Mouse (Mus musculus) hindbrain, postnatal 0 days (tissue): ENCODE results near the gene Maml1. TPM values are rescaled to one million over a fixed set of nuclear protein-coding genes. Genes with fewer than 3 reads are reported as not detected.

Experiments
- ATAC-seq: fragments of 200-750 bp; cut with Nextera tagmentation; 2 replicates; pipeline ENCODE4 v1.8.0; 2017; ENCODE audit warnings: mild to moderate bottlenecking, moderate TSS enrichment, moderate library complexity
- DNase-seq: peaks from one replicate; pipeline ENCODE4 v3.0.0-alpha.2; 2015; ENCODE audit warnings: low spot score
- H3K27ac ChIP-seq: fragments of 300-500 bp; sonication (generic); 2 replicates; pipeline ENCODE4 v1.5.1; 2014; ENCODE audit warnings: mild to moderate bottlenecking
- H3K27me3 ChIP-seq: fragments of 300-500 bp; sonication (generic); 2 replicates; pipeline ENCODE4 v1.6.1; 2014; ENCODE audit warnings: low read length, mixed read lengths; ENCODE audit not compliant: insufficient read depth
- H3K36me3 ChIP-seq: fragments of 300-500 bp; sonication (generic); 2 replicates; pipeline ENCODE4 v1.6.1; 2014; ENCODE audit warnings: low read length, mixed read lengths; ENCODE audit not compliant: insufficient read depth
- H3K4me1 ChIP-seq: fragments of 300-500 bp; sonication (generic); 2 replicates; pipeline ENCODE4 v1.6.1; 2014; ENCODE audit warnings: antibody characterized with exemption, low read length, mixed read lengths; ENCODE audit not compliant: insufficient read depth
- H3K4me2 ChIP-seq: fragments of 300-500 bp; sonication (generic); 2 replicates; pipeline ENCODE4 v1.6.1; 2014; ENCODE audit warnings: low read depth, mild to moderate bottlenecking, low read length, moderate library complexity, mixed read lengths
- H3K4me3 ChIP-seq: fragments of 300-500 bp; sonication (generic); 2 replicates; pipeline ENCODE4 v1.5.1; 2014; ENCODE audit warnings: low read length
- H3K9ac ChIP-seq: fragments of 300-500 bp; sonication (generic); replicated peaks from 2 replicates; pipeline ENCODE4 v1.6.1; 2014; ENCODE audit warnings: mild to moderate bottlenecking, low read length, moderate library complexity, mixed read lengths
- H3K9me3 ChIP-seq: fragments of 300-500 bp; sonication (generic); 2 replicates; pipeline ENCODE4 v1.6.1; 2016; ENCODE audit warnings: low read length, mixed read lengths
- CTCF ChIP-seq: IDR thresholded peaks from 2 replicates; pipeline ENCODE4 v1.5.1; 2016; ENCODE audit warnings: antibody characterized with exemption, control low read depth, low read depth
- WGBS: fragments of 180-500 bp; shearing (Covaris S2); extraction: QIAGEN DNeasy Blood & Tissue Kit; methylation state at CpG from one replicate; pipeline ENCODE4 v1.1.7; 2014; 5-methylcytosine and 5-hydroxymethylcytosine counted together
- polyA plus RNA-seq: library from polyadenylated mRNA; unstranded; fragments of >200 nt; fragmentation: Nextera tagmentation; extraction: Ambion mirVana; gene quantifications from 2 replicates; pipeline ENCODE4 v1.2.1, GENCODE M21; 2015
- total RNA-seq: library from RNA; depleted of rRNA; stranded (reverse); fragments of >200 nt; gene quantifications from 2 replicates; pipeline ENCODE4 v1.2.3, GENCODE M21; 2014; rRNA removed

Gene Maml1
- total RNA-seq (11.6 and 13.9 TPM in 2 replicates), polyA plus RNA-seq (1.6 and 1.8 TPM in 2 replicates)

DNA sequence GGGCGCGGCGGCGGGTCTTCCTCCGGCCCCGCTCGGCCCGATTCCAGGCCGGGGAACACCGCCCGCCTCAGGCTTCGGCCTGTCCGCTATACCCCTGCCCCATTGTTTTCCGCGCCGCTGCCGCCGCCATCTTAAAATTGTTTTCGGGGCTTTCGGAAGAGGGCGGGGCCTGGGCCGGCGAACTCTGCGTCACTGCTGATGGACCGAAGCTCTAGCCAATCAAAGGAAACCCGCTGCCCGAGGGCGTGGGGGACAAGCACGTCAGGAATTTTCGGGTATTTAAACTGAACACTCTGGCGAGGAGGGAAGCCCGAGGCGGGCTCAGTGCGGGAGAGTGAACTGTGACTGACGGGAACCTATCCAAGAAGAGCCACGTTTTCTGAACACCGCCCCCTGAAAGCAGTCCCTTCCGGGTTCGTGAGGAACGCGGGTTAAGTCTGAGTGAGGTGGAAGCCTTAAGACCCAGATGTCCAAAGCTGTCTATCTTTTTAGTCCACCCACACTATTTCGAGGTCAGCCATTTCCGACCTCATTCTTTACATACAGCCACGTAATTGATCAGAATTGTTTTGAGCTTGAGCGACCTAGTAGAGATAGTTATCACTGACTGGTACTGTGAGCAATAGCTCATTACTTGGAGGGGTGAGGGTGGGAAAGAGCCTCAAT is at the start of gene Maml1:
Maml1 (minus strand) TSS at position 122 of the 666 bp plus-strand sequence.
- WGBS: under 1% methylated on average over 45 of the region's 45 CpGs
- Histone ChIP-seq H3K9ac (peak within 1 kb of the TSS; percentile 99), H3K36me3 (peaks cover 19% of the 10 kb centered on the region), H3K4me1 (peaks cover 14% of the 10 kb centered on the region), H3K27ac (peak within 1 kb of the TSS; percentile 99), H3K9me3 (no peaks in the 10 kb centered on the region), H3K4me2 (peak within 1 kb of the TSS; percentile 88), H3K4me3 (peak within 1 kb of the TSS; percentile 88), H3K27me3 (no peaks in the 10 kb centered on the region)
- DNase-seq (peak; percentile 99), ATAC-seq (peak; percentile 98)
- no peak for TF ChIP-seq CTCF

DNA sequence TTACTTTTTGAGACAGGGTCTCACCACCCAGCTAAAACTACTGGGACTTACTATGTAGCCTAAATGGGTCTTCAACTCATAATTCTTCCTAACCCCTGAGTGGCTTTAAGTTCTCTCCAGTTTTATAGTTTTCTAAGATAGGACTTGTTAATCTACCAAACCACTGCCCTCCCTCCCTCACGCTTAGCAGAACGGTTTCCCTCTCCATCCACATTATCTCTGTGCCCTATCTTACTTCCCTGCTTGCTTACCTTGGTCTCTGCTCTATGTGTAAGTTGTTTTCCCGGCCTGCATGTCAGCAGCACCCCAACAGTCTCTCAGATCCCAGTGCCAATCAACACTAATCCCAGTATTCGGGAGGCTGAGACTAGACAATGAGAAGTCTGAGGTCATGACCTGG is 44.8 kb upstream of the Maml1 start:
- Histone ChIP-seq H3K27ac (no peak overlapping the region), H3K36me3 (no peaks in the 10 kb centered on the region), H3K4me3 (no peak overlapping the region), H3K9me3 (no peaks in the 10 kb centered on the region), H3K9ac (no peak overlapping the region), H3K4me2 (no peak overlapping the region), H3K27me3 (no peaks in the 10 kb centered on the region), H3K4me1 (no peaks in the 10 kb centered on the region)
- TF ChIP-seq CTCF: no peak
- no peak for ATAC-seq
- no peak for DNase-seq
- WGBS: 74% methylated on average over 4 of the region's 4 CpGs

GRCm38 (mm10) chr11:50336126-50336525 is 44.0 kb upstream of the Maml1 start:
- DNase-seq: no peak
- Histone ChIP-seq H3K4me1 (no peaks in the 10 kb centered on the region), H3K27me3 (no peaks in the 10 kb centered on the region), H3K9me3 (no peaks in the 10 kb centered on the region), H3K4me2 (no peak overlapping the region), H3K4me3 (no peak overlapping the region), H3K9ac (no peak overlapping the region), H3K36me3 (no peaks in the 10 kb centered on the region), H3K27ac (no peak overlapping the region)
- TF ChIP-seq CTCF: no peak
- no peak for ATAC-seq
- 52% methylated on average over 1 of the region's 1 CpGs for WGBS

GRCm38 (mm10) chr11:50333181-50333580 is 41.1 kb upstream of the Maml1 start:
- ATAC-seq (no peak), DNase-seq (no peak)
- no peak for TF ChIP-seq CTCF
- Histone ChIP-seq H3K4me1 (no peaks in the 10 kb centered on the region), H3K27me3 (no peaks in the 10 kb centered on the region), H3K4me2 (no peak overlapping the region), H3K9me3 (no peaks in the 10 kb centered on the region), H3K36me3 (no peaks in the 10 kb centered on the region), H3K4me3 (no peak overlapping the region), H3K27ac (no peak overlapping the region), H3K9ac (no peak overlapping the region)
- WGBS: 85% methylated on average over 3 of the region's 3 CpGs

GRCm38 (mm10) chr11:50329378-50329777 is 37.3 kb upstream of the Maml1 start:
- H3K9ac ChIP-seq: no peak overlapping the region
- no peak overlapping the region for H3K4me3 ChIP-seq
- no peak overlapping the region for H3K27ac ChIP-seq
- DNase-seq (no peak), ATAC-seq (no peak)
- H3K4me2 ChIP-seq: no peak overlapping the region
- H3K36me3 ChIP-seq: no peaks in the 10 kb centered on the region
- no peaks in the 10 kb centered on the region for H3K27me3 ChIP-seq
- 100% methylated on average over 1 of the region's 1 CpGs for WGBS
- TF ChIP-seq CTCF: no peak
- peaks cover 2% of the 10 kb centered on the region for H3K4me1 ChIP-seq
- H3K9me3 ChIP-seq: no peaks in the 10 kb centered on the region

DNA sequence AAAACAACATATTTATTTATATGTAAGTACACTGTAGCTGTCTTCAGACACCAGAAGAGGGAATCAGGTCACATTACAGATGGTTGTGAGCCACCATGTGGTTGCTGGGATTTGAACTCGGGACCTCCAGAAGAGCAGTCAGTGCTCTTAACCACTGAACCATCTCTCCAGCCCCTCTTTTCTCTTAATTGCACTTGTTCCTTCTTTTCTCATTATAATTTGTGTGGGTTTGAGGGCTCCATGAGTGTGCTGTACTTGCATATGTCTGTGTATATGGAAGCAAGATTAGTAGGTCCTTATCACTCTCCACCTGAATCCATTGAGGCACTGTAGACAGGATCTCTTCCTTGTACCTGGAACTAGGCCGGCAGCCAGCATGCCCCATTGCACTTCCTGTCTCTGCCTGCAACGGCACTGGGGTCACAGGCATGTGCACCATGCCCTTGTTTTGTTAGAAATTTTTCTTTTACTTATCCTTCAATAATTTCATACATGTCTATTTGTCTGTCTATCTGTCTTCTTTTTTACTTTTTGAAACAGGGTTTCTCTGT is 36.0 kb upstream of the Maml1 start:
- H3K27me3 ChIP-seq: no peaks in the 10 kb centered on the region
- no peak for TF ChIP-seq CTCF
- WGBS: 97% methylated on average over 3 of the region's 3 CpGs
- no peaks in the 10 kb centered on the region for H3K36me3 ChIP-seq
- H3K9me3 ChIP-seq: no peaks in the 10 kb centered on the region
- peaks cover 11% of the 10 kb centered on the region for H3K4me1 ChIP-seq
- no peak overlapping the region for H3K27ac ChIP-seq
- no peak overlapping the region for H3K4me3 ChIP-seq
- no peak for DNase-seq
- H3K9ac ChIP-seq: no peak overlapping the region
- H3K4me2 ChIP-seq: no peak overlapping the region
- no peak for ATAC-seq
